Mouse (Mus musculus) heart, postnatal 0 days (tissue): ENCODE measurements around the gene Sesn3.

Source experiments
- CTCF ChIP-seq: IDR thresholded peaks from 2 replicates; pipeline ENCODE4 v1.5.1; 2016; ENCODE audit warnings: antibody characterized with exemption, control low read depth, low read depth
- EP300 ChIP-seq: IDR thresholded peaks from 2 replicates; pipeline ENCODE4 v1.6.1; 2016; ENCODE audit warnings: antibody characterized with exemption, low read depth

DNA sequence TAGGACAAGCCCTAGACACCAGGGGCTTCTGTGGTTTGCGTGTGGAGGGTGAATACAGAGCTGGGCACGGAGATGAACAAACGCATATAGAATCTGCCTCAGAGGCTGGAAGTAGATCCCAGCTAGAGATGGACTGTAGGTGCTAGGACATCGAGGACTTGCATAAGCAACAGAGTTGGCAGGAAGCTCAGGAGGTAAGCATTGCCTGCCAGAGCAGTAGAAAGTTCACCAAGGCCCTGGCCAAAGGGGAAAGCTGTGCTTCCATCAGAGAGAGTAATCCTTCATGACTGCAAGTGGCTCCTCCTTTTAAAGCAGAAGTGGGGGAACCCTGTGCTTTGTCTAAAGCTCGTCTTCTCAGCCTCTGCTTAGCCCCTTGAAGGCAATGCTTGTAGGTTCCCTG lies 74.5 kb downstream of the Sesn3 start:
- TF ChIP-seq EP300 = no peak
- TF ChIP-seq CTCF = no peak
